Mouse (Mus musculus) thymus, postnatal 14 days (tissue): ENCODE data around the gene Gm49333.

ENCODE experiments used
- DNase-seq: peaks from one replicate; pipeline ENCODE4 v3.0.0; 2021

The Gm49333 gene

GRCm38 (mm10) chr16:20692241-20692965 is 81.0 kb downstream of the Gm49333 start:
- no peak for DNase-seq

- peak; percentile 88 for DNase-seq
Measured at GRCm38 (mm10) chr16:20693111-20693701, 81.8 kb downstream of the Gm49333 start, which contains the start of gene Fam131a. TSS of gene Fam131a (plus strand) at chr16:20693241.

DNA sequence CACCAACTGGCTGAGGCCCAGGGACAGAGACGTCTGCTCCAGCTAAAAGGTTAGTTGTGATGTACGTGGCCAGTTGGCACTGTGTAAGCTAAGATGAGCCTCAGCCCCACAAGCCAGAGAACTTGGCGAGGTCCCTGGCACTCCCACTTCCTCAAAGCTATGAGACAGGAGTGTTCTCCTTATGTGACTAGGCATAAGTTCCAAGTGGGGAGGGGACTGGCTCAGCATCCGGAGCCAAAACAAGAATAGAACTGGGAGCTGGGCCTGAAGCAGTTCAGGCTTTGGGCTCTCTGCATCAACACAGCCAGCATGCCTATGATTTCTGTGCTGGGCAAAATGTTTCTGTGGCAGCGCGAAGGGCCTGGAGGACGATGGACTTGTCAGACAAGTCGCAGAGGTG is 83.4 kb downstream of the Gm49333 start:
- DNase-seq = no peak
